20 mouse cellular contexts compared by ENCODE assay signal in genomic region chr8:109945694-109946093, GRCm38 (mm10). TPM values are rescaled to one million over a fixed set of nuclear protein-coding genes. Genes with fewer than 3 reads are reported as not detected.
"Had no signal": no experiment of that assay in that cellular context is flagged by ENCODE, and none has a peak within 500 bp of the region (broad histone marks: within the 10 kb centered on the region; RNA-seq: fewer than 3 reads in every experiment).

No protein-coding gene starts in this region.

- H3K4me2 ChIP-seq: limb, embryonic 15.5 days; liver, embryonic 13.5 days; midbrain, embryonic 13.5 days; neural tube, embryonic 15.5 days had no signal

- H3K4me3 ChIP-seq: limb, embryonic 15.5 days; liver, embryonic 13.5 days; midbrain, embryonic 13.5 days; neural tube, embryonic 15.5 days had no signal

- H3K9ac ChIP-seq: limb, embryonic 15.5 days; liver, embryonic 13.5 days; liver, postnatal 0 days; midbrain, embryonic 13.5 days; neural tube, embryonic 15.5 days had no signal

- ATAC-seq: inflammation-experienced regulatory T-cells, adult 6 months; liver, postnatal 0 days; midbrain, embryonic 13.5 days had no signal

- H3K9me3 ChIP-seq: limb, embryonic 15.5 days; liver, embryonic 13.5 days; midbrain, embryonic 13.5 days; neural tube, embryonic 15.5 days had no signal

- DNase-seq: kidney, postnatal 10 days; layer of hippocampus, adult 9-11 months; layer of hippocampus, postnatal 36 days; liver, embryonic 13.5 days; liver, postnatal 0 days; lung, postnatal 36 days; right cerebral cortex, adult 18-20 months; right cerebral cortex, postnatal 25 days; thymus, adult 2 months; thymus, postnatal 36 days had no signal

- H3K27ac ChIP-seq: limb, embryonic 15.5 days; liver, embryonic 13.5 days; midbrain, embryonic 13.5 days; neural tube, embryonic 15.5 days had no signal

- H3K27me3 ChIP-seq: neural tube, embryonic 15.5 days had no signal

RNA-seq across cellular contexts. Expression of gene Marveld3, which starts 16.3 kb away (rescaled TPM):
- total RNA-seq: layer of hippocampus, postnatal 36 days; left cerebral cortex, postnatal 25 days; megakaryocyte progenitor cell, adult 5-6 weeks had no signal
- polyA plus RNA-seq: inflammation-experienced regulatory T-cells, adult 6 months; liver, embryonic 13.5 days had no signal

RNA-seq across cellular contexts. Expression of gene Tat, which starts 44.5 kb away (rescaled TPM):
- total RNA-seq: left cerebral cortex, adult 8-10 months; left cerebral cortex, postnatal 25 days; megakaryocyte progenitor cell, adult 5-6 weeks; midbrain, postnatal 0 days had no signal
- polyA plus RNA-seq: inflammation-experienced regulatory T-cells, adult 6 months; limb, embryonic 11.5 days; limb, embryonic 15.5 days; midbrain, embryonic 13.5 days; neural tube, embryonic 11.5 days; neural tube, embryonic 15.5 days had no signal
